Mouse (Mus musculus): ENCODE data around the gene Gcgr. TPM values are rescaled to one million over a fixed set of nuclear protein-coding genes. Genes with fewer than 3 reads are reported as not detected.

The Gcgr gene
- total and polyA plus RNA-seq, 3 experiments = 0.09 to 0.20 (median 0.13) TPM

DNA sequence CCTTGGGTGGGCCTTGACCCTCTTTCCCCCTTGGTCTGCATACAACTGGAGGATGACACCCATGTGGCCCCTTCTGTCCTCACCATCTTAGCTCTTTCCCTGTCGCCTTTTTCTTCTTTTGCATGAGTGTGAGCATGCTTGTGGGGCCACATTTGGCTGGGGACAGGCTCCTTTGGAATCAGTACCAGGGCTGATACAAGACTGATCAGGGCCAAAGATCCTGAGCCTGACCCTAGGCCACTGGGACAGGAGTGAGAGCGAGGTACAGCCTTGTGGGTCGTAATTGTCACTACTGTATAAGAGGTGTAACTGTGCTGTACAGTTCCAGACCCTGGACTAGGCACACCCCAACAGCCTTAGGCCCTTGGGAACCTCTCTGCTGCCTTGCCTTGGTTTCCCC is 36.6 kb upstream of the Gcgr start:
- no peak overlapping the region for H3K27ac ChIP-seq (ENCODE audit: insufficient read depth, low read depth)
- H3K9ac ChIP-seq (ENCODE audit: insufficient read depth, low read depth) = no peak overlapping the region
- dilution Hi-C loops (cut with MboI; ENCODE audit: extremely low pct_ligation_motif_present, extremely low pct_unique_long_range_greater_than_20kb, low sequenced_read_pairs) = no loop called here

GRCm38 (mm10) chr11:120497436-120497835 is 33.1 kb upstream of the Gcgr start:
- peaks cover 40 to 65% of the 10 kb centered on the region in 2 experiments for H3K36me3 ChIP-seq (replicated peaks in 1 of 2; ENCODE audit: control insufficient read depth in 1 of 2, insufficient read depth in 1 of 2, low read length in 1 of 2)
- peaks cover 3 to 23% of the 10 kb centered on the region in 2 experiments; a peak in 3 of 4 replicates for H3K4me1 ChIP-seq (ENCODE audit: control insufficient read depth in 1 of 2, insufficient read depth in 2 of 2)
- dilution Hi-C loops (cut with MboI; ENCODE audit: extremely low pct_ligation_motif_present, extremely low pct_unique_long_range_greater_than_20kb, low sequenced_read_pairs) = no loop called here
- in situ Hi-C loops (cut with MboI; ENCODE audit: low pct_ligation_motif_present, low pct_unique_long_range_greater_than_20kb, low sequenced_read_pairs) = no loop called here
- no peaks in the 10 kb centered on the region for H3K27me3 ChIP-seq (replicated peaks)
- H3K9me3 ChIP-seq (replicated peaks; ENCODE audit: low read length) = no peaks in the 10 kb centered on the region
- no peak overlapping the region for H3K27ac ChIP-seq (ENCODE audit: insufficient read depth, low read depth)
- H3K79me2 ChIP-seq (replicated peaks; ENCODE audit: control insufficient read depth, extremely low read depth, insufficient read depth, poor library complexity, severe bottlenecking) = 0 out of 2 replicates have a peak, but pooled peaks cover 2% of the 10 kb centered on the region
- H3K4me2 ChIP-seq (ENCODE audit: insufficient read depth, low read depth, poor library complexity, severe bottlenecking) = no peak overlapping the region
- no peak overlapping the region for H3K9ac ChIP-seq (ENCODE audit: insufficient read depth, low read depth)
- H3K4me3 ChIP-seq (replicated peaks in 1 of 3; ENCODE audit: low read depth in 2 of 3, low read length in 2 of 3, poor library complexity in 1 of 3) = no peak overlapping the region
- no peak for TF ChIP-seq RAD21 (IDR thresholded peaks at IDR 0.05; ENCODE audit: low read depth, low read length)
- no peak for TF ChIP-seq JUN (IDR thresholded peaks at IDR 0.05; ENCODE audit: insufficient read depth, low read depth, low read length)
- no peak for TF ChIP-seq SIN3A (IDR thresholded peaks at IDR 0.05; ENCODE audit: low read length)
- TF ChIP-seq ELF1 (IDR thresholded peaks at IDR 0.05; ENCODE audit: low read depth, low read length) = no peak
- no peak for TF ChIP-seq POLR2A (IDR thresholded peaks at IDR 0.05; ENCODE audit: low read depth, low read length)
- TF ChIP-seq ZKSCAN1 (IDR thresholded peaks at IDR 0.05; ENCODE audit: borderline replicate concordance, low read depth, low read length) = no peak
- TF ChIP-seq USF1 (IDR thresholded peaks at IDR 0.05; ENCODE audit: low read depth, low read length) = no peak
- no peak for TF ChIP-seq ZMIZ1 (IDR thresholded peaks at IDR 0.05; ENCODE audit: low read depth, low read length)
- TF ChIP-seq UBTF (IDR thresholded peaks at IDR 0.05; ENCODE audit: low read depth, low read length) = no peak
- TF ChIP-seq EP300 (IDR thresholded peaks at IDR 0.05; ENCODE audit: low read length) = no peak
- no peak for TF ChIP-seq IRF4 (IDR thresholded peaks at IDR 0.05; ENCODE audit: low read depth, low read length)
- TF ChIP-seq ZC3H11A (IDR thresholded peaks at IDR 0.05; ENCODE audit: low read depth, low read length) = no peak
- no peak for TF ChIP-seq TBP (conservative IDR thresholded peaks at IDR 0.05; ENCODE audit: low read depth, low read length)
- no peak for TF ChIP-seq BHLHE40 (IDR thresholded peaks at IDR 0.05; ENCODE audit: low read depth, low read length)
- TF ChIP-seq ETS1 (conservative IDR thresholded peaks at IDR 0.05; ENCODE audit: low read depth, low read length) = no peak
- TF ChIP-seq NELFE (IDR thresholded peaks at IDR 0.05; ENCODE audit: low read depth, low read length) = no peak
- no peak for TF ChIP-seq GABPA (IDR thresholded peaks at IDR 0.05; ENCODE audit: insufficient replicate concordance, low read depth, low read length)
- no peak for TF ChIP-seq KAT2A (IDR thresholded peaks at IDR 0.05; ENCODE audit: insufficient replicate concordance, low read length)
- no peak for DNase-seq (ENCODE audit: extremely low read depth)

More for the DNA sequence above, 36.6 kb upstream of the Gcgr start:
- no peak for DNase-seq (ENCODE audit: extremely low read depth)
- H3K36me3 ChIP-seq (replicated peaks in 1 of 2; ENCODE audit: control insufficient read depth in 1 of 2, insufficient read depth in 1 of 2, low read length in 1 of 2) = peaks cover 44 to 76% of the 10 kb centered on the region in 2 experiments
- no peak overlapping the region for H3K4me3 ChIP-seq (replicated peaks in 1 of 3; ENCODE audit: low read depth in 2 of 3, low read length in 2 of 3, poor library complexity in 1 of 3)
- H3K79me2 ChIP-seq (replicated peaks; ENCODE audit: control insufficient read depth, extremely low read depth, insufficient read depth, poor library complexity, severe bottlenecking) = 0 out of 2 replicates have a peak, but pooled peaks cover 2% of the 10 kb centered on the region
- no peak for TF ChIP-seq MYC (IDR thresholded peaks at IDR 0.05; ENCODE audit: low read depth, low read length)
- no peak for TF ChIP-seq UBTF (IDR thresholded peaks at IDR 0.05; ENCODE audit: low read depth, low read length)
- TF ChIP-seq NRF1 (IDR thresholded peaks at IDR 0.05; ENCODE audit: low read depth, low read length) = no peak
- TF ChIP-seq JUN (IDR thresholded peaks at IDR 0.05; ENCODE audit: insufficient read depth, low read depth, low read length) = no peak
- TF ChIP-seq RAD21 (IDR thresholded peaks at IDR 0.05; ENCODE audit: low read depth, low read length) = no peak
- TF ChIP-seq ZNF384 (IDR thresholded peaks at IDR 0.05; ENCODE audit: low read depth, low read length) = no peak
- no peak for TF ChIP-seq ZMIZ1 (IDR thresholded peaks at IDR 0.05; ENCODE audit: low read depth, low read length)
- TF ChIP-seq CTCF (conservative IDR thresholded peaks at IDR 0.05 in 1 of 2, IDR thresholded peaks at IDR 0.05 in 1 of 2; ENCODE audit: low read depth in 2 of 2, low read length in 2 of 2) = no peak
- TF ChIP-seq TCF12 (IDR thresholded peaks at IDR 0.05; ENCODE audit: low read depth, low read length) = no peak
- no peak for TF ChIP-seq SMC3 (IDR thresholded peaks at IDR 0.05; ENCODE audit: low read depth, low read length)
- no peak for TF ChIP-seq POLR2A (IDR thresholded peaks at IDR 0.05; ENCODE audit: low read depth, low read length)
- no peak for TF ChIP-seq SIN3A (IDR thresholded peaks at IDR 0.05; ENCODE audit: low read length)
- no peak for TF ChIP-seq PAX5 (IDR thresholded peaks at IDR 0.05; ENCODE audit: low read length)
- TF ChIP-seq KAT2A (IDR thresholded peaks at IDR 0.05; ENCODE audit: insufficient replicate concordance, low read length) = no peak
- no peaks in the 10 kb centered on the region for H3K27me3 ChIP-seq (replicated peaks)
- in situ Hi-C loops (cut with MboI; ENCODE audit: low pct_ligation_motif_present, low pct_unique_long_range_greater_than_20kb, low sequenced_read_pairs) = no loop called here
- no peaks in the 10 kb centered on the region for H3K9me3 ChIP-seq (replicated peaks; ENCODE audit: low read length)
- no peak overlapping the region for H3K4me2 ChIP-seq (ENCODE audit: insufficient read depth, low read depth, poor library complexity, severe bottlenecking)
- peaks cover 15 to 41% of the 10 kb centered on the region in 2 experiments for H3K4me1 ChIP-seq (ENCODE audit: control insufficient read depth in 1 of 2, insufficient read depth in 2 of 2)
